Mouse (Mus musculus) forebrain, embryonic 16.5 days (tissue): ENCODE results near the gene Soga1. TPM values are rescaled to one million over a fixed set of nuclear protein-coding genes. Genes with fewer than 3 reads are reported as not detected.

Source experiments
- ATAC-seq: fragments of 200-750 bp; cut with Nextera tagmentation; 2 replicates; pipeline ENCODE4 v1.8.0; 2017; ENCODE audit warnings: mild to moderate bottlenecking, moderate library complexity
- H3K27ac ChIP-seq: fragments of 300-500 bp; sonication (generic); 2 replicates; pipeline ENCODE4 v1.5.1; 2014; ENCODE audit warnings: low read length, control low read depth
- H3K27me3 ChIP-seq: fragments of 300-500 bp; sonication (generic); replicated peaks from 2 replicates; pipeline ENCODE4 v1.6.1; 2014; ENCODE audit warnings: low read length; ENCODE audit not compliant: control insufficient read depth, insufficient read depth
- H3K36me3 ChIP-seq: fragments of 300-500 bp; sonication (generic); 2 replicates; pipeline ENCODE4 v1.6.1; 2014; ENCODE audit not compliant: control insufficient read depth, insufficient read depth
- H3K4me1 ChIP-seq: fragments of 300-500 bp; sonication (generic); replicated peaks from 2 replicates; pipeline ENCODE4 v1.6.1; 2014; ENCODE audit warnings: low read length; ENCODE audit not compliant: control insufficient read depth, insufficient read depth
- H3K4me2 ChIP-seq: fragments of 300-500 bp; sonication (generic); 2 replicates; pipeline ENCODE4 v1.6.1; 2014; ENCODE audit warnings: mild to moderate bottlenecking, low read length, control low read depth
- H3K4me3 ChIP-seq: fragments of 300-500 bp; sonication (generic); replicated peaks from 2 replicates; pipeline ENCODE4 v1.5.1; 2014; ENCODE audit warnings: mild to moderate bottlenecking, low read length, control low read depth
- H3K9ac ChIP-seq: fragments of 300-500 bp; sonication (generic); replicated peaks from 2 replicates; pipeline ENCODE4 v1.6.1; 2014; ENCODE audit warnings: low read depth, low read length, control low read depth
- H3K9me3 ChIP-seq: fragments of 300-500 bp; sonication (generic); 2 replicates; pipeline ENCODE4 v1.6.1; 2016; ENCODE audit warnings: low read length; ENCODE audit not compliant: control insufficient read depth
- WGBS: fragments of 180-500 bp; shearing (Covaris S2); extraction: QIAGEN DNeasy Blood & Tissue Kit; methylation state at CpG from one replicate; pipeline ENCODE4 v1.1.7; 2014; 5-methylcytosine and 5-hydroxymethylcytosine counted together
- polyA plus RNA-seq: library from polyadenylated mRNA; unstranded; fragments of >200 nt; fragmentation: Nextera tagmentation; extraction: Ambion mirVana; gene quantifications from 2 replicates; pipeline ENCODE4 v1.2.1, GENCODE M21; 2015

Gene Soga1
- polyA plus RNA-seq, 1 experiment from 2014 or later = 5.8 TPM

DNA sequence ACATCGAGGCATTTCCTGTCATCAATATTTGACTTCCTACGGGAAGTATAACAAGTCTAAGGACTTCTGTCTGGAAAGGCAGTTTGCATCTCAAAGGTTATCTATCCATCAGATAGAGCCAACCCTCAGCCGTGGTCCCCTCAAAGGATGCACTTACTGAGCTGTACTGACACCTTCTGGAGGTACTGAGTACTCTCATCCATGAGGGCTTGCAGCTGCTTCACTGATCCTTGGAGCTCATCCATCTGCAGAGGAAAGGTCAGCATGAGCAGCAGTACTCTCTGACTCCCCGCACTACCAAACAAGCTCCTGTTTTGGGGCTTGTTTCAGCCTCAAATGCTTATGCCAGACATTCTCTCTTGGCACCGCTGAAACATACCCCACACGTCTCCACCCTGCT lies 82.5 kb downstream of the Soga1 start:
- Histone ChIP-seq H3K9ac (no peak overlapping the region), H3K4me1 (no peaks in the 10 kb centered on the region), H3K4me3 (no peak overlapping the region), H3K4me2 (no peak overlapping the region), H3K9me3 (no peaks in the 10 kb centered on the region), H3K27ac (no peak overlapping the region), H3K36me3 (no peaks in the 10 kb centered on the region), H3K27me3 (no peaks in the 10 kb centered on the region)
- 72% methylated on average over 6 of the region's 6 CpGs for WGBS
- no peak for ATAC-seq

DNA sequence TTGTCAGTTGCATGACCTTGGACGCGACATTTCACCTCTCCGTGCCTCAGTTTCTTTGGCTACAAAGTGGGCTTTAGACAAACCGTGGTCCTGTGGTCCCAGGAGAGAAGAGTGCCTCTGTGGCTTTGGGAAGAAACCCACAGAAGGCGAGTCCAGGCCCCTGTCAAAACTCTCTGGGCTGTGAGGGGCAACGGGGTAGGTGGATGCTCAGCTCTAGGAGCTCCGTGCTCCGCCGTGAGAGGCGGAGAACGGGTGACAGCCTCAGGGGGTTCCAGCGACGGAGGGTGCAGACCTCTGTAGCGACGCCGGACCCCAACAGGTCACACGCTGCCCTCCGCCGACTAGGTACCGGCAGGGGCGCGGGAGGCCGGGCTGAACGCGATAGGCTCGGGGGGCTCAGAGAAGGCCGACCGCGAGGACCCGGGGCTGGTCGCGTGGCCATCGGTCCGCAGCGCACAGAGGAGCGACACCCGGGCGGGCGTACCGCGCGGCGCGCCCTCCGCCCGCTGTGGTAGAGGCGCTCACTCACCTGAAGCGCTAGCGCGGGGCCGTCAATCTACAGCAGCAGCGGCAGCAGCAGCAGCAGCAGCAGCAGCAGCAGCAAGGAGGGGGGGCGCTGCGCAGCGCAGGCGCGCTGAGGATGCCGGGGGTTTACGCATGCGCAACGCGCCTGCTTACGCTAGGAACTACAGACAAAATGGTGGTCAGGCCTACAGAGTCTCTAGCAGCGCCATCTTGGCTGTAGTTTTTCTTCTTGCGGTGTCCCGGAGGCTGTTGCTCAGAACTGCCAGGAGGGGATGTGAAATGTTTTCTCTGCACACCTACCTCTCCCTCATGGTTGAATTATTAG lies 87.4 kb downstream of the Soga1 start, which contains the start of gene Ndrg3:
Gene Ndrg3, minus strand, starts transcription at position 587 of the 850 bp plus-strand sequence.
- Histone ChIP-seq H3K36me3 (no peaks in the 10 kb centered on the region), H3K9ac (peak within 1 kb of the TSS; percentile 90), H3K4me2 (peak within 1 kb of the TSS; percentile 96), H3K4me1 (peaks cover 15% of the 10 kb centered on the region), H3K27me3 (no peaks in the 10 kb centered on the region), H3K27ac (peak within 1 kb of the TSS; percentile 70), H3K4me3 (peak within 1 kb of the TSS; percentile 95), H3K9me3 (no peaks in the 10 kb centered on the region)
- ATAC-seq = peak; percentile 98
- under 1% methylated on average over 59 of the region's 66 CpGs for WGBS

GRCm38 (mm10) chr2:156990727-156991431 lies 88.2 kb downstream of the Soga1 start:
- Histone ChIP-seq H3K4me2 (peak overlapping the region; percentile 96), H3K4me1 (peaks cover 15% of the 10 kb centered on the region), H3K9me3 (no peaks in the 10 kb centered on the region), H3K27ac (no peak overlapping the region), H3K36me3 (no peaks in the 10 kb centered on the region), H3K27me3 (no peaks in the 10 kb centered on the region), H3K4me3 (peak overlapping the region; percentile 95), H3K9ac (peak overlapping the region; percentile 90)
- ATAC-seq = no peak
- WGBS = 2% methylated on average over 16 of the region's 16 CpGs

DNA sequence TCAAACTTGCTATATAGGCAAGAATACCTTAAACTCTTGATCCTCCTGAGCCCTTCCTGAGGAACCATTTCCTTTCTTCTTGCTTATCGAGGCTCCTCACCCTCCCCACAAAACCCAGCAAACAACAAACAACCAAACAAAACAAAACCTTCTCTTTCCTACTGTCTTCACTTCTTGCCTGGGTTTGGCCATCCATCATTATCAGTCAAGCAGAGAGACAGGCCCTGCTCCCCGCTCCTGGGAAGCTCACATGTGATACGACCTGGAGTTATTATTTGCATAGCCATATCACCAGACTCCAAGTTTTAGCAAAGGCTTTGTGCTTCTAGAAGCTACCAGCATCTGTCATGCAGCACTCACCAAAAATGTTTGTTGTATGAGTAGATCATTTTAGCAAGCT lies 91.7 kb downstream of the Soga1 start:
- WGBS = 83% methylated on average over 3 of the region's 3 CpGs
- Histone ChIP-seq H3K4me1 (peaks cover 15% of the 10 kb centered on the region), H3K36me3 (no peaks in the 10 kb centered on the region), H3K27me3 (no peaks in the 10 kb centered on the region), H3K4me3 (no peak overlapping the region), H3K27ac (no peak overlapping the region), H3K9me3 (no peaks in the 10 kb centered on the region), H3K9ac (no peak overlapping the region), H3K4me2 (no peak overlapping the region)
- ATAC-seq = no peak

- H3K4me2 ChIP-seq = no peak overlapping the region
- no peaks in the 10 kb centered on the region for H3K27me3 ChIP-seq
- H3K4me1 ChIP-seq = no peaks in the 10 kb centered on the region
- no peaks in the 10 kb centered on the region for H3K9me3 ChIP-seq
- no peak overlapping the region for H3K27ac ChIP-seq
- no peak overlapping the region for H3K9ac ChIP-seq
- no peak overlapping the region for H3K4me3 ChIP-seq
- 69% methylated on average over 2 of the region's 2 CpGs for WGBS
- no peak for ATAC-seq
- no peaks in the 10 kb centered on the region for H3K36me3 ChIP-seq
These were observed 96.2 kb downstream of the Soga1 start for GRCm38 (mm10) chr2:156982864-156983263.

DNA sequence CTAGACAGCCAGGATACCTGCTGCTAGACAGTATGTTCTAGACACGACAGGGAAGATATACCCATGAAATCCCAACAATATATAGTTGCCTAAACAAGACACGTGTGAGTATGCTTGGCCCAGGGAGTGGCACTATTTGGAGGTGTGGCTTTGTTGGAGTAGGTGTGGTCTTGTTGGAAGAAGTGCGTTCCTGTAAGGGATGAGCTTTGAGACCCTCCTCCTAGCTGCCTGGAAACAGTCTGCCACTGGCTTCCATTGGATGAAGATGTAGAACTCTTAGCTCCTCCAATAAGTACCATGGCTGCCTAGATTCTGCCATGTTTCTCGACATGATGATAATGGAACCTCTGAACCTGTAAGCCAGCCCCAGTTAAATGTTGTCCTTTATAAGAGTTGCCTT lies 97.8 kb downstream of the Soga1 start:
- Histone ChIP-seq H3K4me1 (peaks cover 3% of the 10 kb centered on the region; the same call in 1 of the 2 replicates), H3K27me3 (no peaks in the 10 kb centered on the region), H3K4me2 (no peak overlapping the region), H3K4me3 (no peak overlapping the region), H3K36me3 (no peaks in the 10 kb centered on the region), H3K9ac (no peak overlapping the region), H3K27ac (no peak overlapping the region), H3K9me3 (no peaks in the 10 kb centered on the region)
- WGBS = 91% methylated on average over 4 of the region's 4 CpGs
- ATAC-seq = no peak

DNA sequence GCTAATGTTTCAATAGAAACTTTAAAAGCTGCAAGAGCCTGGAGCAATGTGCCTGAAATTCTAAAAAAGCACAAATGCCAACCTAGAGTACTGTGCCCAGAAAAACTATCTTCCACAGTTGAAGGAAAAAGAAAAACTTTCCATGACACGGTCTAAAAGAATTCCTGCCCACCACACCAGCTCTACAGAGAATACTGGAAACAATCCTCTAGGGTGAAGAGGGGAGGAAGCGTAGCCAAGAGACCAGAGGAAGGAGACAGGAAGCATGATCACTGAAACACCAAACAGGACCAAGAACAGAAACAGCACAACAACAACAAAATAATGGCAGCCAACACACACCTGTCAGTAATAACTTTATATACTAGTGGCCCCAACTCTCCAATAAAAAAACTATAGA lies 99.0 kb downstream of the Soga1 start:
- Histone ChIP-seq H3K9ac (no peak overlapping the region), H3K4me3 (no peak overlapping the region), H3K36me3 (no peaks in the 10 kb centered on the region), H3K9me3 (no peaks in the 10 kb centered on the region), H3K27me3 (no peaks in the 10 kb centered on the region), H3K4me1 (peaks cover 3% of the 10 kb centered on the region; the same call in 1 of the 2 replicates), H3K27ac (no peak overlapping the region), H3K4me2 (no peak overlapping the region)
- 88% methylated on average over 2 of the region's 2 CpGs for WGBS
- no peak for ATAC-seq

DNA sequence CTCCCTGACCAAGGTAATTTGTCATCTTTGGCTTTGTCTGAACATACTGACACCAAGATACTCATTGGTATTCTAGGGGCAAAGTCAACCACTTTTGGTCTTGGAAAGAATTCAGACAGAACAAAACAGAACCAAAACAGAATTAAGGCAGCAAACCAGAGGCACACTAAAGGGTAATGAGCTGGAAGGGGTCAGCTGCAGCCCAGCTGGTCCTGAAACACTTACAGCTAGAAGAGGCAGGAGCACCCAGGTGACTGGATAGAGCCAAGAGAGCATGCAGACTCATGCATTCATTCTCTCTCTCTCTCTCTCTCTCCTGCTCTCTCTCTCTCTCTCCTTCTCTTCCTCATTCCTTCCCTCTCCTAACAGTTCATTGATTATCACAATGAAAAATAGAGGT lies 102.3 kb downstream of the Soga1 start:
- Histone ChIP-seq H3K27me3 (no peaks in the 10 kb centered on the region), H3K4me2 (no peak overlapping the region), H3K36me3 (no peaks in the 10 kb centered on the region), H3K4me1 (peaks cover 3% of the 10 kb centered on the region; the same call in 1 of the 2 replicates), H3K4me3 (no peak overlapping the region), H3K9me3 (no peaks in the 10 kb centered on the region), H3K9ac (no peak overlapping the region), H3K27ac (no peak overlapping the region)
- no peak for ATAC-seq

- no peak overlapping the region for H3K4me3 ChIP-seq
- no peaks in the 10 kb centered on the region for H3K27me3 ChIP-seq
- no peak overlapping the region for H3K27ac ChIP-seq
- no peak overlapping the region for H3K9ac ChIP-seq
- H3K9me3 ChIP-seq = no peaks in the 10 kb centered on the region
- no peaks in the 10 kb centered on the region for H3K36me3 ChIP-seq
- peaks cover 5% of the 10 kb centered on the region; the same call in 1 of the 2 replicates for H3K4me1 ChIP-seq
- ATAC-seq = no peak
- WGBS = 86% methylated on average over 2 of the region's 2 CpGs
- no peak overlapping the region for H3K4me2 ChIP-seq
These were observed 104.1 kb downstream of the Soga1 start for GRCm38 (mm10) chr2:156974967-156975366.
